Mouse (Mus musculus): ENCODE results near the gene Atpif1. TPM values are rescaled to one million over a fixed set of nuclear protein-coding genes. Genes with fewer than 3 reads are reported as not detected.
A peak's percentile ranks its signal among the peaks of the same experiment; 100 is the strongest.
"Not testable (repeated sequence)": the region's sequence is repeated elsewhere in the genome, so short reads cannot be mapped to it uniquely, and the experiment has no call there.

The Atpif1 gene
- 10 to 100 TPM; 48.3 to 57.9 (median 49.7) TPM for total RNA-seq (2022)

GRCm38 (mm10) chr4:132532981-132533916 lies at the start of gene Atpif1:
TSS of gene Atpif1 (minus strand) at chr4:132533659.
- peak; percentile 63 to 79 for DNase-seq (ENCODE audit: low spot score in 2 of 2)

- no peak for DNase-seq (ENCODE audit: low spot score in 2 of 2)
Measured at GRCm38 (mm10) chr4:132574809-132575347, 41.4 kb upstream of the Atpif1 start.

DNA sequence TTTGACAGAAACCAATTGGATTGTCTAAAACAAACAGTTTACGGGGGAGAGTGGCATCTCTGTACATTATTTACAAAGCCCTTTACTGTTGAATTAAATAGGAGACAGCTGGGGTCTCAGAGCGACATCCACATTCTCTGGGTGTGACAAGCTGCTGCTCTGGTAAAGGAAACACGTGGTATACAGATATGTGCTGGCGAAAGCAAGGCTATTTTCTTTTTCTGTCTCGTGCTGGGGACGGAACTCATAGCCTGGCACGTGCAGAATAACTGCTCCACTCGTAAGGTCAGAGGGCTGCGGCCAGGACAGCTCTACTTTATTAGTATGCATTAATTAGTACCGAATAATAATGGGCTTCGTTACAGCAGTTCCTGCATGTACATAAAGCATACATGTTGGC lies 39.9 kb upstream of the Atpif1 start:
- no peak for DNase-seq (ENCODE audit: low spot score in 2 of 2)

DNA sequence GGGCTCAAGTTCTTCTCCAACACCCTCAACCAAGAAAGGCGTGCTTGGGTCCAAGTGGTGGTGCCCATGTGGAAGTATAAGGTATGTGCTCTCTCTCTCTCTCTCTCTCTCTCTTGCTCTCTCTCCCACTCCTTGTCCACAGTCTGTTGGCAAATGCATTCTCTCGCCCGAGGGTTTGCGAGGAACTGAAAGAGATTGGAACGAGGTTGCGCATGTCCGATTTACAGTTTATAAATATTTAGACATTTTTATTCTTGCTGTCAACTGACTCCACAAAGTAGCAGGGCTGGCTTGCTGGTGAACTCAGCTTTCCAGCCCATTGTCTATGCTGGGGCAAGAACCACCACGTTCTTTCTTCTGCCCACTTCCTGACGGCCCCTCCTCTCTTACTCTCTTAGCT lies 37.7 kb upstream of the Atpif1 start:
- no peak for DNase-seq (ENCODE audit: low spot score in 2 of 2)

DNA sequence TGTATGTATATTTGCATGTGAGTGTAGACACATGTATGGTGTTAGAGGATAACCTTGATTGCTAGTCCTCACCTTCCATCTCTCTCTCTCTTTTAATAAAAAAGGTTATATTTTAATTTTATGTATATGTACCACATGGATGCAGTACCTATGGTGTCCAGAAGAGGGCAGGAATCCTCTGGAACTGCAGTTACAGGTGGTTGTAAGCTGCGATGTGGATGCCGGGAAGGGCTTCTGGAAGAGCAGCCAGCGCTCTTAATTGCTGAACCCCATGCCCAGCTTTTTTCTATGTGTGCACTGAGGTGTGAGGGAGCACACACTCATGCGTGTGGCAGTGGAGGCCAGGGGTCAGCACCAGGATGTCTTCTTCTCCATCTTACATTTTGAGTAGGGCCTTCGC lies 35.7 kb upstream of the Atpif1 start:
- DNase-seq (ENCODE audit: low spot score in 2 of 2): no peak

DNA sequence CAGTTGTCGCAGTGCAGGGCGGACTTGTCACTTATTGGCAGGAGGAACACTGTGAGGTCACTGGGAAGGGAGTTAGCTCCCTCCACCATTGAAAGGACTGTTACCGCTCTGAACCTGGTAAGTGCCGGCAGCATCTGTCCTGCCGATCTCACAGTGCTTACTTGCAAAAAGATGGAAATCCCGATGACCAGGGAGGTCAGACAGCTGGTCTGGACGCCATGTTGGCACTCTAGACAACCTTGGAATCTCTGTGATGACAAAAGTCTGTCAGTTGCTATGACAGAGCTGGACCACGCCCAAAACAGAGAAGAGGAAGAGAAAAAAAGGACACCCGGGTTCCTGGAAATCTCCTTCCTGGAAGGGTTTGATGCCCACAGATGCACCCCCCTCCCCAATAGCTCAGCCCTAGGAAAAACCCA lies 33.9 kb upstream of the Atpif1 start:
- DNase-seq (ENCODE audit: low spot score in 2 of 2): no peak

DNA sequence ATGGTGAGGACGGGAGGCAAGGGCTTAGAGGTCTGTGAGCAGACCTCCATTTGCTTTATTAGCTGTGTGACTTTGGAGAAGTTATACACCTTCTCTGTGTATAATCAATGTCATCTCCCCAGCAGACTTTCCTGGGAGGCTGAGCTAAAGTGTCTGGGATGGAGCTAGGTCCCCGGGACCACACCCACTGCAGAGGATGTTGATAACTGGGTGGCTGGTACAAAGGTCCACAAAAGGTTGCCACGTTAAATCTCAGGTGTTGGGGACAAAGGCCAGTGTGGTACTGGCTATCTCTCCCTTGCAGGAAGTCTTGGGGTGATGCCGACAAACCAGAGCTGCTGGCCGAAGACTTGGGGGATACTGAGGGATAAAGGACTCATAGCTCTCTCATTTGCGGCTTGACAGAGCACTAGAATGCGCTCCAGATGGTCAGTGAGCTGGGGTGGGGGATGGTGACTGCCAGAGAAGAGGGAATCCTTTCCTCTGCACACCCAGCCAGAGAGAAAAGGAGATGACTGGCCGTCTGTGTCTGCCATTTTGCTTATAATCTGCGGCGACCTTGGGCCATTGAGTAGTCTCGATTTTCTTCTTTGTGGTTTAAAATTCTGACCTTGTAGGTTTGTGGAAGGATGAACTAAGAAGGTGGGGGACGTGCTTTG lies 31.8 kb upstream of the Atpif1 start:
- no peak for DNase-seq (ENCODE audit: low spot score in 2 of 2)

GRCm38 (mm10) chr4:132563965-132564364 lies 30.5 kb upstream of the Atpif1 start, which contains the start of gene Ptafr:
TSS of gene Ptafr (plus strand) at chr4:132564067.
- no peak for DNase-seq (ENCODE audit: low spot score in 2 of 2)

DNA sequence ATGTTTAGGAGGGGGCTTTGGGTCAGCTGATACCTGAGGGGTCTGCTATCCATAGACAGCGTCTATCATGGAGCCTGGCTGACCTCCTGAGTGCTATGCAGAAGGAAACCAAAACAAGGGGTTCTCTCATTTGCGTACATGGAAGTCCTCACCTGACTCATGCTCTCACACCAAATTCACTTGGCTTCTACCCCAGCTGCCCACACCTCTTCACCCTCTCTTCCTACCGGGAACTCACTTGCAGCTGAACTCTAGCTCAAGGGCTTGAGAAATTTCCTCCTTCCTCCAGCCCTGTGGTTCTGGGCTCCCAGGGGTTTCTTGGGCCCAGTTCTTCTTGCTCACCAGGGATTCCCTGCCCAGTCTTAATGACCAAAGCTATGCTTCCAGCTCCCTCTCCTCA lies 29.8 kb upstream of the Atpif1 start:
- no peak for DNase-seq (ENCODE audit: low spot score in 2 of 2)

- DNase-seq (ENCODE audit: low spot score in 2 of 2): not testable (repeated sequence)
Measured at GRCm38 (mm10) chr4:132555550-132555949, 22.1 kb upstream of the Atpif1 start.

DNA sequence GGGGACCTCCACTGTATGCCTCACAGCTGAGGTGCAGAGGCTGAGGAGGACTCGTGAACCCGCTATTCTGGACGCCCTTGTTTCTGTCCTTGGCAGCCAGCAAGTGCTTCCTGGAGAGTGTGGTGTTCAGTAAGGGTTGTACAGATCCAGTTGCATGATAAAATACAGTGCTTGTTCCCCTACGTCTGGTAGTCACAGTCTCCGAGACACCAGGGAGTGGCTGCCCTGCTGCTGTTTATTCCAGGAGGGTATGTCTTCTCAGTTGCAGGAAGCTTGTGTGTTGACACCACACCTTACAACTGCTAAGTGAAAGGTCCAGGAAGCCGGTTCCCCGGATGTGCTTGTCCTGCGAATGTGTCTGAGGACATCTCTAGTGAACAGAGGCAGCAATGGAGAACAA lies 21.2 kb upstream of the Atpif1 start:
- no peak for DNase-seq (ENCODE audit: low spot score in 2 of 2)

GRCm38 (mm10) chr4:132554221-132554620 lies 20.8 kb upstream of the Atpif1 start:
- DNase-seq (ENCODE audit: low spot score in 2 of 2): no peak

DNA sequence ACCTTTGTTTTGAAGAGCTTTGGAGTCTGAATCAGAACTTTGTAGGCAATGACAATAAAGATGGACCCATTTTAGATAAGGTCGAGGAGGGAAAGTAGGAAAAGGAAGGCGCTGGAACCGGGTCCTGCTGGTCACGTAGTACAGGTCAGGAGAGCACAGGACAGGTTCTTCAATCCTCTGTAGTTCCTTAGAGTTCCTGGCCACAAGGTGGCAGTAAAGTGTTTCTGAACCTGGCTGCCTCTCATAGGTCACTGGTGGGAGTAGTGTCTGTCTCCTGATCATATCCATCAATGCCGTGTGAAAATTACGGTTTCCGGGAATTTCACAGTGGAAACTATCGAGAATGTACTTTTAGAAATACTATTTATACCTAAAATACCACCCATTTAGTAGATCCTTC lies 12.4 kb upstream of the Atpif1 start:
- peak; percentile 38 to 39 for DNase-seq (ENCODE audit: low spot score in 2 of 2)

DNA sequence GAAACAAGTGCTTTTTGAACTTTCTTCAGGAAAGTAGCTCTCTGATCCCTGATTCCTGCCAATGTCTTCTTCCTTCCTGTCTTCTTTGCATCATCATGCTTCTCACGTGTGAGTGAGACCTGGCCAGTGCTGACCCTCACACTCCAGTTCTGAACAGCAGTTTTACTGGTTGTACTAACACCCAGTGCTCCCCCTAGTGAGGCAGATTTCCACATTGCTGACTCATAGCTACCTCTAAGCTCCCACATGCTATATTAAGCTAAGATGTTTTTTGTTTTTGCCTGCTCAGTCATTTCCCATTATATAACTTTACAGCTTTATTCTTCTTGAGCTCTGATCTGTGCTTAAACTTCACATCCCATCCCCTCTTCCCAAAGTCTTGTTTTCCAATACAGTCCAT lies 9.3 kb upstream of the Atpif1 start:
- DNase-seq (ENCODE audit: low spot score in 2 of 2): no peak

GRCm38 (mm10) chr4:132541413-132541812 lies 8.0 kb upstream of the Atpif1 start:
- no peak for DNase-seq (ENCODE audit: low spot score in 2 of 2)

DNA sequence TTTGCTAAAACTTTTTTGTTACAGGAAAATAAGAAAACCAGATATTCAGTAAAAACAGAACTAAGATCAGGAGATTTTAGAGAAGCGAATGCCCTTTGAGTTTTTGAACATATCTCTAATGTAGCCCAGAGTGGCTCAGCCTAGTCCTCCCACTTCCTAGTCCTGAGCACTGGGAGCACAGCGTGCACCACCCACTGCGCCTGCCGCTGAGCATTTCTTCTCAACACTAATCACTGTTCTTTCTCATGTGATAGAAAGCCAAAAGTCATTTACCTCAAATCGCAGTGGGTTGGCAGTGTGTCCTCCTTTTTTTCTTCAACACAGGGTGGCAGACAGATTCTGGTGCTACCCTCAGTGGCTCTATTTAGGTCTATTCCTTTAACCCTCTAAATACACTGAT lies 6.0 kb upstream of the Atpif1 start:
- DNase-seq (ENCODE audit: low spot score in 2 of 2): no peak

GRCm38 (mm10) chr4:132535406-132536121 lies 2.1 kb upstream of the Atpif1 start, which contains the start of gene Dnajc8:
TSS of gene Dnajc8 (plus strand) at chr4:132535550.
- peak; percentile 85 to 91 for DNase-seq (ENCODE audit: low spot score in 2 of 2)

DNA sequence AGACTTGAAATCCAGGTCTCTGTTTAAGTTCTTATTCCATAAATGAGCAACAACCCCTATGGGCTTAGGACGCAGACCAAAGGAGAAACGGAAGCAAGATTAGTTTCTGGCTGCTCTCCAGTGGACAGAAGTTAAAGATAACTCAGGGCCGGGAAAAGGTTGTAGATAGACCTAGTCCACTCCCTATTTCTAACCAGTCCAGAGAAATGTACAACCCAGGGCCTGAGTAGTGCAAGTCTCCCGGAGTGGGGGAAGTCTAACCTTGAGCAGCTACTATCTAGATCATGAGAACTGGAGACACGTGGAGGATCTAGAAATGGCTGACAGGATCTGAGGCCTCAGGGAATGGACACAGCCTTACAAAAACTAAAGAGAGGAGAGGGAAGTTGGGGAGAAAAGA lies 963 bp downstream of the Atpif1 start:
- no peak for DNase-seq (ENCODE audit: low spot score in 2 of 2)

GRCm38 (mm10) chr4:132530033-132530804 lies 3.2 kb downstream of the Atpif1 start:
- DNase-seq (ENCODE audit: low spot score in 2 of 2): no peak

DNA sequence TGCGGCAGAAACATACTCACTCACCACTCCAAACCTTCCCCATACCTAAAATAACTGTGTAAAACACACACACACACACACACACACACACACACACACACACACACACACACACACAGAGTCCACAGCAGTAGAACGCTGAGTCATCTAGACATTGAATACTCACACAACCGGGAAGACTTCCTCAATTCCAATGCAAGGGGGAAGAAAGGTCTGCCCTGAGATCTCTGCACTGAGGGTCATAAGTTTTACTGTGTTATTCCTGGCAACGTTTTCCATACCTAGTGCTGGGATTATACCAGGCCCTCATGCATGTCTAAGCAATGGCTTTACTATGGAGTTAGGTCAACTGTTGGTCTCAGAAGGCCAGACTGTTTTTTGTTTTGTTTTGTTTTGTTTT lies 4.1 kb downstream of the Atpif1 start:
- DNase-seq (ENCODE audit: low spot score in 2 of 2): no peak

All from gastrocnemius, adult 8-10 months (tissue).